Mouse (Mus musculus) cerebellum, adult 8-10 months (tissue): ENCODE results near the gene Mia2.
"Not testable (repeated sequence)": the region's sequence is repeated elsewhere in the genome, so short reads cannot be mapped to it uniquely, and the experiment has no call there.

Experiments used
- DNase-seq: peaks from one replicate; pipeline ENCODE4 v3.0.0; 2022

Gene Mia2

GRCm38 (mm10) chr12:59177814-59178213 is 82.2 kb downstream of the Mia2 start:
- no peak for DNase-seq

GRCm38 (mm10) chr12:59188086-59188682 is 92.6 kb downstream of the Mia2 start:
- no peak for DNase-seq

GRCm38 (mm10) chr12:59193637-59194036 is 98.0 kb downstream of the Mia2 start:
- no peak for DNase-seq

- no peak for DNase-seq
Measured at GRCm38 (mm10) chr12:59194341-59195003, 98.9 kb downstream of the Mia2 start.

- DNase-seq, result no peak
Measured at GRCm38 (mm10) chr12:59195065-59195464, 99.5 kb downstream of the Mia2 start.

GRCm38 (mm10) chr12:59195941-59196340 is 100.3 kb downstream of the Mia2 start:
- peak; percentile 29 for DNase-seq

- DNase-seq, result no peak
Measured at GRCm38 (mm10) chr12:59198750-59199149, 103.2 kb downstream of the Mia2 start.

GRCm38 (mm10) chr12:59199361-59199760 is 103.8 kb downstream of the Mia2 start:
- no peak for DNase-seq

- no peak for DNase-seq
Measured at GRCm38 (mm10) chr12:59205571-59205970, 110.0 kb downstream of the Mia2 start.

GRCm38 (mm10) chr12:59206208-59206999 is 110.8 kb downstream of the Mia2 start:
- no peak for DNase-seq

GRCm38 (mm10) chr12:59207000-59207390 is 111.4 kb downstream of the Mia2 start:
- no peak for DNase-seq

GRCm38 (mm10) chr12:59207814-59208213 is 112.2 kb downstream of the Mia2 start:
- no peak for DNase-seq

- DNase-seq, result no peak
Measured at GRCm38 (mm10) chr12:59216176-59216575, 120.6 kb downstream of the Mia2 start.

GRCm38 (mm10) chr12:59216676-59217266 is 121.2 kb downstream of the Mia2 start:
- no peak for DNase-seq

GRCm38 (mm10) chr12:59217331-59217730 is 121.7 kb downstream of the Mia2 start:
- no peak for DNase-seq

GRCm38 (mm10) chr12:59218640-59219321 is 123.2 kb downstream of the Mia2 start:
- DNase-seq, result peak; percentile 59

- DNase-seq, result peak; percentile 97
Measured at GRCm38 (mm10) chr12:59219325-59220225, 124.0 kb downstream of the Mia2 start, which contains the start of gene Fbxo33. TSS of gene Fbxo33 (minus strand) at chr12:59219725.

- DNase-seq, result no peak
Measured at GRCm38 (mm10) chr12:59228401-59228800, 132.8 kb downstream of the Mia2 start.

- DNase-seq, result no peak
Measured at GRCm38 (mm10) chr12:59238434-59238833, 142.8 kb downstream of the Mia2 start.

- DNase-seq, result not testable (repeated sequence)
Measured at GRCm38 (mm10) chr12:59241031-59241430, 145.4 kb downstream of the Mia2 start.
